Mouse (Mus musculus) lung, postnatal 25 days (tissue): ENCODE results near the gene Hist1h2ab.

Experiments used
- DNase-seq: peaks from one replicate; pipeline ENCODE4 v3.0.0; 2022; ENCODE audit warnings: low spot score

Hist1h2ab gene

DNA sequence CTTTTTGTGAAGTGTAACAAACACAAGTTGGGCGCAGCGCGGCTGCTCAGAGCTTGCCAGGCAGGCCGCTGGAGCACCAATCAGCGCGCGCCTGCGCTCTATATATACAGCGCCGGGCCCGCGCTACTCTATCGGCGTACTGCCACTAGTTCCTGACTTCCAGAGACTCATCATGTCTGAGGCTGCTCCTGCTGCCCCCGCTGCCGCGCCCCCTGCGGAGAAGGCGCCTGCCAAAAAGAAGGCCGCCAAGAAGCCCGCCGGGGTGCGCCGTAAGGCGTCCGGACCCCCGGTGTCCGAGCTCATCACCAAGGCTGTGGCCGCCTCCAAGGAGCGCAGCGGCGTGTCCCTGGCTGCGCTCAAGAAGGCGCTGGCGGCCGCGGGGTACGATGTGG lies 12.3 kb upstream of the Hist1h2ab start, which contains the start of gene Hist1h1c:
Gene Hist1h1c, plus strand, starts transcription at position 132 of the 392 bp plus-strand sequence.
- peak; percentile 93 for DNase-seq

DNA sequence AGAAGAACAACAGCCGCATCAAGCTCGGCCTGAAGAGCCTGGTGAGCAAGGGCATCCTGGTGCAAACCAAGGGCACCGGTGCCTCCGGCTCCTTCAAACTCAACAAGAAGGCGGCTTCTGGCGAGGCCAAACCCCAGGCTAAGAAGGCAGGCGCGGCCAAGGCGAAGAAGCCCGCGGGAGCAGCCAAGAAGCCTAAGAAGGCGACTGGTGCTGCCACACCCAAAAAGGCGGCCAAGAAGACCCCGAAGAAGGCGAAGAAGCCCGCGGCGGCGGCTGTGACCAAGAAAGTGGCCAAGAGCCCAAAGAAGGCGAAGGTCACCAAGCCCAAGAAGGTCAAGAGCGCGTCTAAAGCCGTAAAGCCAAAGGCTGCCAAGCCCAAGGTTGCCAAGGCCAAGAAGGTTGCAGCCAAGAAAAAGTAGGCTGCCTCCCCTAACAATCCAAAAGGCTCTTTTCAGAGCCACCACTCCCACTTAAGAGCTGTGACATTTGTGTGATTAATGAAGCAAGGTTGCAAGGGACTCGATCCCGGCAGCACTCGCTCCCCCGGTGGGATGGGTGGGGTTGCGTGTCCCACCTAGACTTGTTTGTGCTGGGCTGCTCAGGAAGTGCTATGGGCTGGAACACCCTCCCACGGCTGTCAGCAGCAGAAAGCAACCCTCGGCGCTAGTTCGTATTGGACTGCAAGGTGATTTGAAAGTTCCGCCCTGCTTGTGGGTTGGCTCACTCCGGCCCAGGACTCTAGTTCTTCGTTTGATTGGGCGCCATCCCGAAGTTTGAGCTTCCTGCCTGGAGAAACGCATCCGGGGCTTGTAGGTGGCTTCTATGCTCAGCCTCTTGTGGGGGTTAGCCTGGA lies 11.6 kb upstream of the Hist1h2ab start:
- DNase-seq: peak; percentile 98

DNA sequence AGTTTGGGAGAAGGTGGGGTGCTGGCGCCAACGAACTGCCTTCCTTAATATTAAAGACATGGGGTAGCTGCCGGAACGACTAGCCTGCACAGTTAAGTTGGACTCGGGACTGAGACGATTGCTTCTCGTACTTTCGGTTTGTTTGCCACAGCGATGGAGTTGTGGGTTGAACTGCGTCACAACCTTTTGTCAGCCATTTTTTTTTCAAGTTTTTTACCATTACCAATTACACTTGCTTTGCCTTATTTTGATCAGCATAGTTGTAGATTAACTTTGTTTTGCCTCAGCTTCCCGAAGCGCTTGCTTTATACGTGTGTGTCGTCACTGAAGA lies 11.0 kb upstream of the Hist1h2ab start:
- DNase-seq: no peak

DNA sequence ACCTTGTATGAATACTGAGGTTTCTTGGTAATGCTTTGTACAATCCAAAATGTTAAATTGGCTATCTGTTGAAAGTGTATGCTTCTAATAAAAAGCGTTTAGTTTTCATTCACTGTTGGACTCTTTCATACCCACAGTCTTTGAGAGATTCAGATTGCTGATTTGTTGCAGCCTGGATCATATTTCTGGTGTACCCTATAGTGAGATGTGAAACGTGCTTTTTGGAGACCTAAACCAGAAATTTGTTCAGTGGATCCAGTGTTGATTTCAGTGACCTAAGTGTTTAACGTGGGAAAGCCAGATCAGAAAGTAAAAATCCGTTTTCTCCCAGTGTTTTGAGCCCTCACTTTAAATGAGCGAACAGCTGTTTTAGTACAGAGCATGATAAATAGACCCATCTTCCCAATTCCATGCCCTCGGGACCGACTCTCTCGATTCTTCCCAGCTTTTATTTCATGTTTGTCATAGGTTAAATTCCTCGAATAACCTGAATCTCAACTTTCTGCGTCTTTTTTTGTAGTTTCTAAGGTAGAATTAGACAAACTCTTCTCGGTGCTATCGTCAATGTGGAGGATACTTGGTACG lies 10.6 kb upstream of the Hist1h2ab start:
- DNase-seq: no peak

DNA sequence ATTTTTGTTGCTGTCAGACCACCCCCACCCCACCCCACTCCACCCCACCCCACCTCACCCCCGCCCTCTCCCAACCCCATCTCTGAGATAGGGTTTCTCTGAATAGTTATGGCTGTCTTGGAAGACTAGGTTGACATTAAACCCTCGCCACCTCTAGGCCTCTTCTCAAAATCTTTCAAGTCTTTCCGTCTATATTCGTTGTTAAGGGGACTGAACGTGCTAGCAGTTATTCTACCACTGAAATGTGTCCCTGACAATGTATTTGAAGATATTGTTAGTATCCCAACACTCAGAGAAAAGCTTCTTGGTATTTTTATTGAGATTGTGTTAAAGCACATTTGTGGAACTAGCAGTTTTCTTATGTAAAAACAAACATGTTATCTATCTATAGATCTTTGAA lies 10.0 kb upstream of the Hist1h2ab start:
- no peak for DNase-seq

DNA sequence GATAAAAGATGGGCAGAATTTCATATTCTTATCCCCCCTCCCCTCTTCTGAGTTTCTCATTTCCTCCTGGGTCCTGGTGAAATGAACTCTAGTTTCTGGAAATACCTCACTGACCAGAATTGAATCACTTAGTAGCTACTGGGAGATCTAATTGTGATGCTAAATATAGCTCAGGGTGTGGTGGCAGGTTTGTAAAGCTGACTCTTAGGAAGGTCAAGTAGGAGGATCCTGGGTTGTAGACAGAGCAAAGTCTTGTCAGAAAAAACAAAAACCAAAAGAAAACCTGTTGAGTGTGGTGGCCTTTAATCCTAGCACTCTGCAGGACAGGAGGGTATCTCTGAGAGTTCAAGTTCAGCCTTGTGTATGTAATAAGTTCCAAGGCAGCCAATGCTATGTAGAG lies 8.9 kb upstream of the Hist1h2ab start:
- DNase-seq: no peak

DNA sequence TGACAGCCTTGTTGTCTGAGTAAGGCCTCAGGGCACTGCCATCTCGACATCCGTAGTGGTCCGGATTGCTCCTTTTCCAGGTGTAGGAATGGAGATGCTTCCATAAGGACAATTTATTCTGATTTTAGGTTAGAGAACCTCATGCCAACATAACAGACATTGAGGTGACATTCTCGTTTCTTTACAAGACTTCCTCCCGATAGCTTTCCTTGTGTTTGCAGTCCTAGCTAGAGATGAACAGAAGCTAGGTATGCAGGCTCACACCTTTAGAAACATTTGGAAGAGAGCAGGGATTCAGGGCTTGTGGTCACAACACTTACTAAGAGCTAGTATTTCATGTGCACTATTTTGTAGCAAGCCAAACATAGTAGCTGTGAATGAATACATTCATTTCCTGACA lies 7.7 kb upstream of the Hist1h2ab start:
- DNase-seq: no peak

DNA sequence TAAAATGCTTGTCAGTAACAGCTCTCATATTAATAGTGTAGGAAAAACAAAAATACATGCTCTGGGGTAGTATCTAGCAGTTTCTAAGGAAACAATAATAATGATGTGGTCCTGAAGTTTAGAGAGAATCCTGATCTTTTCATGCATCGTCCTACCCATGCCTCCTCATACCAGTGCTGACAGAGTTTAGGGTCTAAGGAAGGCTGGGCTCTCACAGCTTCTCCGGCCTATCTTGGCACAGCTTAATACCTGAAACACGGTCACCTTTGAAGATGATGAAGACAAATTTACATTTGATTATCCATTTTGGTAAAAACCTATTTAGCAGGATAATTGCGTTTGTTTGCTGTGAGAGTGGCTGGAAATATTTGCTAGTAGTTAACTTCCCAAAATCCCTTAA lies 7.0 kb upstream of the Hist1h2ab start:
- no peak for DNase-seq

DNA sequence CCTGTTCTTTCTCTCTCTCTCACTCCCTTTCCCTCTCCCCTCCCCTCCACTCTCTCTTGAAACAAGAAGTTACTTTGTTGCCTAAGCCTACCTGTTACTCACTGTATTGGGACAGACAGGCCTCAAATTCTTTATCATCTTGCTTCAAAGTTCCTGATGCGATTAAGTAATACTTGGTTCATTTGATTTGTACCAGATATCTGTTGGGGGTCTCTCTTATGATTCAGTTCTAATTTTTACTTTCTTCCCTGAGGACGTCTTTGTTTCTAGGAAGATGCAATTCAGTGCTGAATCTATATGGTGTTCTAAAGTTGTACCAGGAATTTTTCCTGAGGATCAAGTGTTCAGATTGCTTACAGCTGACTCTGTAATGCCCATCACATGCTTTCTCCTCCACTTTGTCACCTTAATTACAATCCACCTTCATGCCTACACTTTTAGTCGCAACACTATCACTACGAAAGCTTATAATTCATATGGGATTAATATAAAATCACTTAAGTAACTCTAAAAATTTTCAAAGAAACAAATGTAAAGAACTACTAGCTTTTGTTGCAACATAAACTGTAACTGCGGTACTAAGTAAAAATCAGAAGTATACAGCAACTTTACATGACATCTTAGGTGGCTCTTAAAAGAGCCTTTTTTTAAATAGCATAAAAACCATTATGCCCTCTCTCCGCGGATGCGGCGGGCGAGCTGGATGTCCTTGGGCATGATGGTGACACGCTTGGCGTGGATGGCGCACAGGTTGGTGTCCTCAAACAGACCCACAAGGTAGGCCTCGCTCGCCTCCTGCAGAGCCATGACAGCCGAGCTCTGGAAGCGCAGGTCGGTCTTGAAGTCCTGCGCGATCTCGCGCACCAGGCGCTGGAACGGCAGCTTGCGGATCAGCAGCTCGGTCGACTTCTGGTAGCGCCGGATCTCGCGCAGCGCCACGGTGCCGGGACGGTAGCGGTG lies 6.2 kb upstream of the Hist1h2ab start:
- DNase-seq: no peak

DNA sequence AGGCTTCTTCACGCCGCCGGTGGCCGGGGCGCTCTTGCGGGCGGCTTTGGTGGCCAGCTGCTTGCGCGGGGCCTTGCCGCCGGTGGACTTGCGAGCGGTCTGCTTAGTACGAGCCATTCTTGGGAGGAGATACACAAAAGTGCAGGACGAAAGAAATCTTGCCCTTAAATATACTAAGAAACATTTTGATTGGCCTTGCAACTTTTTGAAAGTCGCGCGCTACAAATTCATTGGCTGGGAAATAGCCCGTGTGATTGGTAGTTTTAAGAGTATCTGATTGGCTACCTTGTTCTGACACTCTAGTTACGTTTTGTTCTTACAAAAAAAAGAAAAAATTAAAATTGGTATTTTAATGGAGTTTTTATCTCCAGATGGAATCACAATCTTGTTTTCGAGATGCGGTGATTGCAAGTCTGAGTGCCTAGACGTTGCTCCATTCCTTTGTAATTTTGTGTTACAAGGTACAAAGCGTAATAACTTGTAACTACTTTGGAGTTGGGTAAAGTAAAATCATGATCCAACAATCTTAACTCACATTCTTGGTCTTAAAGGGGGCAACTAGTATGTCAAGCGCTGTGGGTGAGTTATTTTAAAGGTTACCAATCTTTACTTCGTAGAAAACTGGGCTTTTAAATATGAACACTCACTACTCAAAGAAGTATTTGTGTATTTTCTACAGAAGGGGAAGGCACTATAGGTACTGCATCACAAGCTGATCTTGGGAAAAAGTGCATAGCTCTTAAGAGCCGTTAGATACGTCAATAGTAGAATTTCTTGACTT lies 5.4 kb upstream of the Hist1h2ab start, which contains the start of gene Hist1h3c:
Gene Hist1h3c, minus strand, starts transcription at position 222 of the 781 bp plus-strand sequence.
- peak; percentile 86 for DNase-seq

DNA sequence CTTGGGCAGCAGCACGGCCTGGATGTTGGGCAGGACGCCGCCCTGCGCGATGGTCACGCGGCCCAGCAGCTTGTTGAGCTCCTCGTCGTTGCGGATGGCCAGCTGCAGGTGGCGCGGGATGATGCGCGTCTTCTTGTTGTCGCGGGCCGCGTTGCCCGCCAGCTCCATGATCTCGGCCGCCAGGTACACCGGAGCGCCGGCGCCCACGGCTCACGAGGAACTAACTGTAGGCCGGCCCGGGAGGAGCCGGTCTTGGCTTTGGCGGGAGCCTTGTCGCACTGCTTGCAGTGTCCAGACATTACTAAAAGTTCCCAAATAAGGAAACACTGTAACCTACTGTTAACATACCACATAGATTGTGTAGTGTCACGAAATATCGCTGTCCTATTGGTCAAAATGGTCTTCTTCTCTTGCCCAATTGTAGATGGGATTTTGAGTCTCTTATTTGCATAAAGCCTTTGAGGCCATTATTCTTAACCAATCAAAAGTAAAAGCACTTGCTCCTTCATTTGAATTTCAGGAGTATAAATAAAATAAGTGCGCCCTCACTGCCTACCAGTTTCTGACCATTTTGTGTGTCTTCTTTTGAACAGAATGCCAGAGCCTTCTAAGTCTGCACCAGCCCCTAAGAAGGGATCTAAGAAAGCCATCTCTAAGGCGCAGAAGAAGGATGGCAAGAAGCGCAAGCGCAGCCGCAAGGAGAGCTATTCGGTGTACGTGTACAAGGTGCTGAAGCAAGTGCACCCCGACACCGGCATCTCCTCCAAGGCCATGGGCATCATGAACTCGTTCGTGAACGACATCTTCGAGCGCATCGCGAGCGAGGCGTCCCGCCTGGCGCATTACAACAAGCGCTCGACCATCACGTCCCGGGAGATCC lies 4.5 kb upstream of the Hist1h2ab start, which contains the start of gene Hist1h2bb:
Gene Hist1h2bb, plus strand, starts transcription at position 534 of the 880 bp plus-strand sequence.
- peak; percentile 93 for DNase-seq

DNA sequence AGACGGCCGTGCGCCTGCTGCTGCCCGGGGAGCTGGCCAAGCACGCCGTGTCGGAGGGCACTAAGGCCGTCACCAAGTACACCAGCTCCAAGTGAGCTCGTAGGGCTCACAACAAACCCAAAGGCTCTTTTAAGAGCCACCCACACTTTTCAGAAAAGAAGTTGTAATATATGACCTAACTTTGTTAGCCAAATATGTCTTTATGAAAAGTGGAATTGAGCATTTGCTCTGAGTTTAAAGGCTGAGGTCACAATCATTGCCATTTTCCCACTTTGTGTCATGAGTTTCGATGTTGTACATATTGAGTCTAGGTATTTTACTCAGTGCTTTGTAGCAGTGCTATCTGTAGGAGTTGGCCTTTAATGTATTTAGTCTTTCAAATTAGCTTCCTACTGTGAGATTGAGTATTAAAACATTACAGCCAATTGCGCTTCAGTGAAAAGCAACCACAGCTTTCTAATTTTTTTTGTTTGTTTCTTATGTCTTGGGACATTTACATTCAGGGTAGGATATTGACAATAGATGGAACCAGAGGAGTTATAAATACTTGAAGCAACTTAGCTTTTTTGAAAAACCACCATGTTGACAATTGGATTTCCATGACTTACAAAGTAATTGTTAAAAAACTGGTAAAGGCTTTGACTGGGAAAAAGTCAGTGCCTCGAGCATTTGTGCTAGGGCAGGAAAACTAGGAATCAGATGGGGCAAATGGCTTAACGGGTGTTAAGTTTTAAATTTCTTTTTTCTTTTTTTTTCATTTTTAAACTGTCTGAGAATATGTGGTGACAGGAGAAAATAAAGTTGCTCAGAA lies 3.6 kb upstream of the Hist1h2ab start:
- DNase-seq: no peak

DNA sequence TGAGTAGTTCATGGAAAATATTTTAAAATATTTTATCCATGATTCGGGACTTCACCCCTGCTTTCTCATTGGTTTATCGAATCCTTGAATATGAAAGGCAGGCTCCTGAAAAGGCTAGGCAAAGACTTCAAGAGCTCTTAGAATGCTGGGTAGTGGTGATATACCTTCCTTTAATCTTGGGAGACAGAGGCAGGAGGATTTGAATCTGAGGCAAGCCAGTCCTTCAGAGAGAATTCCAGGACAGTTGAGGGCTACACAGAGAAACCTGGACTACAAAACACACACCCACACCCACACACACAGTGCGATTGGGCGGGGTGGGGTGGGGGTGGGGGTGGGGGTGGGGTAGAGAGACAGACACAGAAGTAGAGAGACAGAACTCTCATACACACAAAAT lies 3.0 kb upstream of the Hist1h2ab start:
- no peak for DNase-seq

DNA sequence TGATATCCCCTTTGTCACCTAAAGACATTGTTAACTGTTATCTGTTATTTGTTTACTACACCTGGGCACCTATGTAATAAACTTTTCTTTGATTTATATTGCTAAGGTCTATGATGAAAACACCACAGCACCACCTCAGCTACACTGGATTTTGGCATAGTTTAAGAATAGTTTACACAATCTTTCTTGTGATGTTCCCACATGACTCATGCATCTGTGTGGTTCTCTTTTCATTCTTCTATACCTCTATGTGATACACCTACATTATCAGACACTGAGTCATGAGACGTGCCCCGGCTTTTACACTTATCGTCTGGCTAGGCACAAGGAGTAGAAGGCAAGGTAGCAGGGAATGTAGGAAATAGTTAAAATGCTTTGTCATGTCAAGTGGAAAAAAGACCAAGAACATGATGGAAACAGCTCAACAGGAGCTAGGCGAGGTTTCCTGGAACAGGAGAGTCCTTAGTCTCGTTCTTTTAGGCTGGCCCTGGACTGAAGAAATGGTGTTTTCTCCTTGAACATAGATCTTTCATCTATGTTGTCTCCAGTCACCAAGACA lies 1.3 kb upstream of the Hist1h2ab start:
- no peak for DNase-seq

DNA sequence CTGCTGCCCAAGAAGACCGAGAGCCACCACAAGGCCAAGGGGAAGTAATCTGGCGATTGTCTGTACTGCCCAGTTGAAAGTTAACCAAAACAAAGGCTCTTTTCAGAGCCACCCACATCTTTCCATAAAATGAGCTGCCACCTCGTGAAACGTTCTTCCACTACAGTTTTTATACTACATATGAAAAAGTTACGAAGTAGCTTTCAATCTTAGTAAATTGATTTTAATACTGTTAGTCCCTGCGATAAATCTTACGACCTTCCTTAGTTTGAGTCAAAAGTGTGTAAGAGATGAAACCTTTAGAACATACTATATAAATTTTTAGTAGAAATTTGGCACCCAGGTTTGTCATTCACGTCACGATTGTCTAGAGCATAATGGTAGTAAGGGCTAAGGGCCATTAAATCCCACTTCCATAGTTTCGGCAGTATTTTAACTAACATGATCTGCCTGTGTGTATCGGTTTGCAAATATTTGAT lies 591 bp downstream of the Hist1h2ab start:
- DNase-seq: no peak

DNA sequence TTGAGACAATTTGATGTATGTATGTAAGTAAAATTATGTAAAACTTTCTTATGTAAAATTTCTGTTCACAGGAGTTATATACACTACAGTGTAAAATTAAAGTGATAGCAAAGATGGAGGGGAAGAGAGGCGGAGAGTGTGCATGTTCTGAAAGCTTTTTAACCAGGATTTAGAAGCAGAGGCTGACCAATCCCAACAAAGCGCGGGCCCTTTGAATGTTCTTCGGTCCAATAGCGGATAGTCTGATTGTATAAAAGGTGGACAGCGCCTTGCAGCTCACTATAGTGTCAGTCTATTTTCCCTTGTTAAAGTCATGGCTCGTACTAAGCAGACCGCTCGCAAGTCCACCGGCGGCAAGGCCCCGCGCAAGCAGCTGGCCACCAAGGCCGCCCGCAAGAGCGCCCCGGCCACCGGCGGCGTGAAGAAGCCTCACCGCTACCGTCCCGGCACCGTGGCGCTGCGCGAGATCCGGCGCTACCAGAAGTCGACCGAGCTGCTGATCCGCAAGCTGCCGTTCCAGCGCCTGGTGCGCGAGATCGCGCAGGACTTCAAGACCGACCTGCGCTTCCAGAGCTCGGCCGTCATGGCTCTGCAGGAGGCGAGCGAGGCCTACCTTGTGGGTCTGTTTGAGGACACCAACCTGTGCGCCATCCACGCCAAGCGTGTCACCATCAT lies 1.3 kb downstream of the Hist1h2ab start, which contains the start of gene Hist1h3b:
Gene Hist1h3b, plus strand, starts transcription at position 201 of the 675 bp plus-strand sequence.
- DNase-seq: peak; percentile 84

DNA sequence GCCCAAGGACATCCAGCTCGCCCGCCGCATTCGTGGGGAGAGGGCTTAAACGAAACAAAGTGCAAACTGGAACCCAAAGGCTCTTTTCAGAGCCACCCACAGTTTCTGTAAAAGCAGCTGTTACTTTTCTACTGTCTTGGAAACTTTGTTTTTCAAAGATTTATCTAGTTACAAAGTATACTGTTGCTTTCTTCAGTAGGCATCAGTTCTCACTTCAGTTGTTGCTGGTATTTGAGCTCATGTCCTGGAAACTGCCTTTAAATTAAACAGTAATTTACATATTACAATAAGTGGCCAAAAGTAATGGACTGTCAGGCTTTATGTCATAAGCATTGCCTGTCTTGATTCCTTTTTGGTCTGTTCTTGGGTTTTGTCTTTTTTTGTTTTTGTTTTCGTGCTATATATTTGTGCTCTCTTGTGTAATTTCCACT lies 1.8 kb downstream of the Hist1h2ab start:
- no peak for DNase-seq

DNA sequence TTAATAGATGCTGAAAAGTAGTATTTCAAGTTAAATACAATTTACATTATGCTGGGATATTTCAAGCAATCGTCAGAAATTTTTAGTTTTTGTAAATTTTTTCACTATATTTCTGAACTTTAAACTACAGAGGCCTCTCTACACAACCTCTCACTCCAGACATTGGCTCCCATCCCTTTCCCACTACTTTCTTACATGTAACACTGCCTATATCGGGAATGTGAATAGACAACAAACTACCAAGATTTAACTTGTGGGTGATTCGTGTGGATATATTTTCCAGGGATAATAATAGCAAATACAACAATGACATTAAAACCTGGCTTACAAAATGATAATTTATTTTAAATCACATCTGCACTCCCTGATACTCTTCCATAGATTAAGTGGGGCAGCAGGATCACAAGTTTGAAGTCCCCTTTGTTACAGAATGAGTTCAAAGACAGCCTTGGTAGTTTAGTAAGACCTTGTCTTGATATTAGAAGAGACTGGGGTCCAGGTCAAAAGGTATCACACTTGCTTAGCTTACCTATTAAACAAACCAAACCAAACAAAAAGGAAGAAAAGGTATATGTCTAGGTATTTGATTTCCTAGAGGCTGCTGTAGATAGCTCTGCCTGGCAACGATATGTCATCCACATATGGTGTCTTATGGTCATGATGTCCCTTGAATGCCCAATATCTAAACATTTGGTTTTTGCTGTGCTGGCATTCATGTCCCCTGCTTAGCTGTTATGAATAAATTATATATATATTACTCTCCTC lies 2.6 kb downstream of the Hist1h2ab start:
- DNase-seq: no peak
